Mouse (Mus musculus) E14TG2a.4 (cell line): ENCODE measurements around the gene Ccna1.

ENCODE experiments used
- CTCF ChIP-seq: conservative IDR thresholded peaks from 2 replicates; pipeline ENCODE4 v1.5.1; 2014; ENCODE audit warnings: low read length
- NANOG ChIP-seq: IDR thresholded peaks from 2 replicates; pipeline ENCODE4 v1.6.1; 2014; ENCODE audit warnings: borderline replicate concordance, low read length, mixed read lengths

- TF ChIP-seq CTCF (no peak), NANOG (no peak)
These were observed 29.5 kb upstream of the Ccna1 start for GRCm38 (mm10) chr3:55084781-55085180.
